Mouse (Mus musculus) frontal cortex, adult (tissue): ENCODE measurements around the gene Cxcl16.
"Not testable (repeated sequence)": the region's sequence is repeated elsewhere in the genome, so short reads cannot be mapped to it uniquely, and the experiment has no call there.

Source experiments
- ATAC-seq: cut with Nextera tagmentation; 2 replicates; pipeline ENCODE4 v1.9.2; 2017; ENCODE audit warnings: mild to moderate bottlenecking, moderate library complexity, mixed read lengths; ENCODE audit not compliant: low TSS enrichment

The Cxcl16 gene

GRCm38 (mm10) chr11:70459601-70460101 is at the start of gene Cxcl16:
Gene Cxcl16 (minus strand): TSS chr11:70459984.
- ATAC-seq, result no peak

GRCm38 (mm10) chr11:70506962-70507515 is 47.3 kb upstream of the Cxcl16 start:
- ATAC-seq, result no peak

- ATAC-seq, result no peak
Observed at GRCm38 (mm10) chr11:70506385-70506784, 46.6 kb upstream of the Cxcl16 start.

GRCm38 (mm10) chr11:70504970-70505369 is 45.2 kb upstream of the Cxcl16 start, which contains the start of gene Tm4sf5:
Gene Tm4sf5 (plus strand): TSS chr11:70505244.
- ATAC-seq, result no peak

GRCm38 (mm10) chr11:70502018-70502417 is 42.2 kb upstream of the Cxcl16 start:
- no peak for ATAC-seq

- no peak for ATAC-seq
Observed at GRCm38 (mm10) chr11:70500476-70500812, 40.7 kb upstream of the Cxcl16 start.

- ATAC-seq, result no peak
Observed at GRCm38 (mm10) chr11:70499566-70500475, 40.0 kb upstream of the Cxcl16 start.

- ATAC-seq, result no peak
Observed at GRCm38 (mm10) chr11:70489684-70490083, 29.9 kb upstream of the Cxcl16 start.

- peak; percentile 74; the same call in 1 of the 2 replicates for ATAC-seq
Observed at GRCm38 (mm10) chr11:70489138-70489537, 29.4 kb upstream of the Cxcl16 start.

GRCm38 (mm10) chr11:70487816-70488215 is 28.0 kb upstream of the Cxcl16 start:
- no peak for ATAC-seq

GRCm38 (mm10) chr11:70485498-70485897 is 25.7 kb upstream of the Cxcl16 start:
- ATAC-seq, result no peak

GRCm38 (mm10) chr11:70474872-70475534 is 15.2 kb upstream of the Cxcl16 start:
- ATAC-seq, result no peak

- not testable (repeated sequence) for ATAC-seq
Observed at GRCm38 (mm10) chr11:70473291-70473690, 13.5 kb upstream of the Cxcl16 start.

- no peak for ATAC-seq
Observed at GRCm38 (mm10) chr11:70472716-70473115, 12.9 kb upstream of the Cxcl16 start.

- ATAC-seq, result no peak
Observed at GRCm38 (mm10) chr11:70469764-70470163, 10.0 kb upstream of the Cxcl16 start.

GRCm38 (mm10) chr11:70467902-70468619 is 8.3 kb upstream of the Cxcl16 start:
- no peak for ATAC-seq

- no peak for ATAC-seq
Observed at GRCm38 (mm10) chr11:70465824-70466223, 6.0 kb upstream of the Cxcl16 start.

- ATAC-seq, result no peak
Observed at GRCm38 (mm10) chr11:70465211-70465610, 5.4 kb upstream of the Cxcl16 start.

GRCm38 (mm10) chr11:70463970-70464369 is 4.2 kb upstream of the Cxcl16 start:
- no peak for ATAC-seq

GRCm38 (mm10) chr11:70458688-70459600 is 840 bp downstream of the Cxcl16 start, which contains the start of gene Zmynd15:
Gene Zmynd15 (plus strand): TSS chr11:70459433.
- no peak for ATAC-seq
